In the genomic region with DNA sequence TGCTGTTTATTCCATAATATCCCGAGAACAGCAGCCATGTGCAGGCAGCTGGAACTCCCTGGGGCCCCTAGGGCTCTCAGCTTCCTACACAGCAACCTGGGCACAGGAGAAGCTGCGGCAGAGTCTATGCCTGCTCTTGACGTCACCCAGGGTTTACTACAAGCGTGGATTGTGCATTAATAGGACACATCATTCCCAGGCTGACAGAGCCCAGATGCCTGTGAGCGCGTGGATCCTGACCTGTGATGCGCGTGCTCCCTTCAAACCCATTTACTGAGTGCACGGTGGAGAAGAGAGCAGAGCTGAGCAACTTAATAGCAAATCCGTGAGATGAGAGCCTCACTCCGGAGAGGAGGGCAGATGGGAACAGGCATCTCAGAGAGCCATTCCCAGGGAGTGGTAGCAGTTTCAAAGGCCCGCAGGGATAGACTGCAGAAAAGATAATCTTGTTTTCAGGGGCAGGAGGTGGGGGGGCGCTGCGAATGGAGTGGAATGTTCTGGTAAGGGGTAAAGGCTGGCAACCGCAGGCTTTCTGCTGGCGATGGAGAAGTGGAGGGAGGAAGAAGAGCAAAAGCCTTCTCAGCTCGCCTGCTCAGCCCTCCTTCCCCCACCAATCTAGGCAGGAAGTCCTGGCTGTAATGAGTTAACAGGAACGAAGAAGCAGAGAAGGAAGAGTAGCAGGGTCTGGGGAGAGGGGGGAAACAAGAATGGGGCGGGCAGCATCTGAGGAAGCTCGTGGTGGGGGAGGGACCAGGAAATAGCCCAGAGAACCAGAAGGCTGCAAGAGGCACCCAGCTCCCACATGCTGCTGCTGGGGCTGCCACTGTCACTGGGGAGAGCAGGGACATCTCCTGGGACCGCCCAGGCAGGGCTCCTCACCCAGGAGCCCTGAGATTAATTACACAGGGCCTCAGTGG, we compare ENCODE assay signal across 8 mouse cellular contexts. TPM values are rescaled to one million over a fixed set of nuclear protein-coding genes. Genes with fewer than 3 reads are reported as not detected.
DNase-seq lines count a peak whose midpoint lies in the region; ATAC-seq lines count a peak whose summit lies in the region.

No protein-coding gene starts in this region.

- peak; percentile 31 for DNase-seq in gastrocnemius, adult 18-20 months (ENCODE audit: low spot score)
- DNase-seq in gastrocnemius, postnatal 10 days = no peak
- DNase-seq in cerebellum, adult 9-11 months = peak; percentile 72
- DNase-seq in kidney, postnatal 10 days = peak; percentile 82
- DNase-seq in lung, postnatal 25 days (ENCODE audit: low spot score) = peak; percentile 77
- DNase-seq in right cerebral cortex, postnatal 25 days = peak; percentile 50
- no peak for DNase-seq in testis, postnatal 10 days (ENCODE audit: low spot score)

- H3K27ac ChIP-seq in heart, embryonic 12.5 days (ENCODE audit: poor library complexity, severe bottlenecking) = peak overlapping the region; percentile 78

- H3K9me3 ChIP-seq in heart, embryonic 12.5 days (replicated peaks) = no peaks in the 10 kb centered on the region

- no peaks in the 10 kb centered on the region for H3K27me3 ChIP-seq in heart, embryonic 12.5 days (replicated peaks)

- WGBS in heart, embryonic 12.5 days = 20% methylated on average over 21 of the region's 21 CpGs

- H3K36me3 ChIP-seq in heart, embryonic 12.5 days = 0 out of 2 replicates have a peak, but pooled peaks cover 7% of the 10 kb centered on the region

- 0 out of 2 replicates have a peak, but pooled peaks have one; percentile 4 for ATAC-seq in heart, embryonic 12.5 days (ENCODE audit: insufficient number of reproducible peaks, low FRiP score)

- peak overlapping the region; percentile 53 for H3K4me2 ChIP-seq in heart, embryonic 12.5 days

- peaks cover 70% of the 10 kb centered on the region for H3K4me1 ChIP-seq in heart, embryonic 12.5 days (replicated peaks)

- peak overlapping the region; percentile 7 for H3K4me3 ChIP-seq in heart, embryonic 12.5 days

- peak overlapping the region; percentile 53 for H3K9ac ChIP-seq in heart, embryonic 12.5 days

RNA-seq across cellular contexts. Expression of a gene that starts 4.0 kb away (rescaled TPM):
- 10 to 100 TPM; 50.7 to 60.8 TPM for total RNA-seq in gastrocnemius, adult 18-20 months (2021)
- 10 to 100 TPM; 28.1 to 41.2 TPM for total RNA-seq in gastrocnemius, postnatal 10 days (2021)
- polyA plus RNA-seq in heart, embryonic 12.5 days (2016; fragmentation: Nextera tagmentation; extraction: Ambion mirVana) = 12.6 and 15.6 TPM in 2 replicates

RNA-seq across cellular contexts. Expression of a gene that starts 19.1 kb away (rescaled TPM):
- under 1 TPM; 0.16 to 0.81 TPM for total RNA-seq in gastrocnemius, adult 18-20 months (2021)
- 1 to 10 TPM; 1.2 to 1.3 TPM for total RNA-seq in gastrocnemius, postnatal 10 days (2021)
- 1.6 and 2.0 TPM in 2 replicates for polyA plus RNA-seq in heart, embryonic 12.5 days (2016; fragmentation: Nextera tagmentation; extraction: Ambion mirVana)

RNA-seq across cellular contexts. Expression of a gene that starts 33.0 kb away (rescaled TPM):
- total RNA-seq in gastrocnemius, adult 18-20 months (2021) = 1 to 10 TPM; 2.8 to 3.4 TPM
- 1 to 10 TPM; 4.9 to 6.3 TPM for total RNA-seq in gastrocnemius, postnatal 10 days (2021)
- 4.5 and 4.7 TPM in 2 replicates for polyA plus RNA-seq in heart, embryonic 12.5 days (2016; fragmentation: Nextera tagmentation; extraction: Ambion mirVana)

Comparison
In these comparisons a context has a peak if more than half of its experiments do, and no peak if none do; other contexts are left out.
1. DNase-seq: peak in gastrocnemius, adult 18-20 months (single experiment), cerebellum, adult 9-11 months (single experiment), kidney, postnatal 10 days (single experiment), lung, postnatal 25 days (single experiment) and right cerebral cortex, postnatal 25 days (single experiment); none in gastrocnemius, postnatal 10 days (single experiment) and testis, postnatal 10 days (single experiment).